Mouse (Mus musculus): ENCODE results near the gene Edil3. TPM values are rescaled to one million over a fixed set of nuclear protein-coding genes. Genes with fewer than 3 reads are reported as not detected.

The Edil3 gene
- polyA plus RNA-seq (2014; fragmentation: Nextera tagmentation; extraction: Ambion mirVana): 1.6 and 2.7 TPM in 2 replicates

GRCm38 (mm10) chr13:88821440-88822331 lies at the start of gene Edil3:
TSS of gene Edil3 (plus strand) at chr13:88821472.
- no peaks in the 10 kb centered on the region for H3K36me3 ChIP-seq (ENCODE audit: control insufficient read depth, insufficient read depth, low read length)
- H3K27ac ChIP-seq (ENCODE audit: low read depth, low read length): no peak within 1 kb of the TSS
- DNase-seq (ENCODE audit: low spot score) (peak; percentile 50), ATAC-seq (replicated peaks; ENCODE audit: low FRiP score) (peak; percentile 10; the same call in 1 of the 2 replicates)
- no peaks in the 10 kb centered on the region; the same call in 1 of the 2 replicates for H3K4me1 ChIP-seq (replicated peaks; ENCODE audit: control insufficient read depth, insufficient read depth, low read length)
- H3K27me3 ChIP-seq (replicated peaks; ENCODE audit: control insufficient read depth, insufficient read depth, low read length): peaks cover 28% of the 10 kb centered on the region
- under 1% methylated on average over 59 of the region's 60 CpGs for WGBS
- no peaks in the 10 kb centered on the region for H3K9me3 ChIP-seq (ENCODE audit: control insufficient read depth, low read length)
- peak within 1 kb of the TSS; percentile 85 for H3K4me2 ChIP-seq
- H3K4me3 ChIP-seq (ENCODE audit: low read depth, low read length): peak within 1 kb of the TSS; percentile 59
- peak within 1 kb of the TSS; percentile 53 for H3K9ac ChIP-seq (ENCODE audit: low read depth, low read length)

GRCm38 (mm10) chr13:88799186-88799585 lies 22.1 kb upstream of the Edil3 start:
- Histone ChIP-seq H3K36me3 (ENCODE audit: control insufficient read depth, insufficient read depth, low read length) (no peaks in the 10 kb centered on the region), H3K27ac (ENCODE audit: low read depth, low read length) (no peak overlapping the region), H3K9me3 (ENCODE audit: control insufficient read depth, low read length) (no peaks in the 10 kb centered on the region), H3K4me1 (replicated peaks; ENCODE audit: control insufficient read depth, insufficient read depth, low read length) (no peaks in the 10 kb centered on the region), H3K4me2 (no peak overlapping the region), H3K4me3 (ENCODE audit: low read depth, low read length) (no peak overlapping the region), H3K27me3 (replicated peaks; ENCODE audit: control insufficient read depth, insufficient read depth, low read length) (no peaks in the 10 kb centered on the region), H3K9ac (ENCODE audit: low read depth, low read length) (no peak overlapping the region)
- 83% methylated on average over 1 of the region's 1 CpGs for WGBS
- no peak for DNase-seq (ENCODE audit: low spot score)
- no peak for ATAC-seq (replicated peaks; ENCODE audit: low FRiP score)

GRCm38 (mm10) chr13:88801006-88801405 lies 20.3 kb upstream of the Edil3 start:
- no peak overlapping the region for H3K9ac ChIP-seq (ENCODE audit: low read depth, low read length)
- no peaks in the 10 kb centered on the region for H3K27me3 ChIP-seq (replicated peaks; ENCODE audit: control insufficient read depth, insufficient read depth, low read length)
- no peaks in the 10 kb centered on the region for H3K9me3 ChIP-seq (ENCODE audit: control insufficient read depth, low read length)
- H3K4me2 ChIP-seq: no peak overlapping the region
- WGBS: 77% methylated on average over 1 of the region's 1 CpGs
- DNase-seq (ENCODE audit: low spot score) (no peak), ATAC-seq (replicated peaks; ENCODE audit: low FRiP score) (no peak)
- no peaks in the 10 kb centered on the region for H3K36me3 ChIP-seq (ENCODE audit: control insufficient read depth, insufficient read depth, low read length)
- no peak overlapping the region for H3K4me3 ChIP-seq (ENCODE audit: low read depth, low read length)
- H3K27ac ChIP-seq (ENCODE audit: low read depth, low read length): no peak overlapping the region
- H3K4me1 ChIP-seq (replicated peaks; ENCODE audit: control insufficient read depth, insufficient read depth, low read length): no peaks in the 10 kb centered on the region

- Histone ChIP-seq H3K27me3 (replicated peaks; ENCODE audit: control insufficient read depth, insufficient read depth, low read length) (no peaks in the 10 kb centered on the region), H3K36me3 (ENCODE audit: control insufficient read depth, insufficient read depth, low read length) (no peaks in the 10 kb centered on the region), H3K4me2 (no peak overlapping the region), H3K9me3 (ENCODE audit: control insufficient read depth, low read length) (no peaks in the 10 kb centered on the region), H3K4me3 (ENCODE audit: low read depth, low read length) (no peak overlapping the region), H3K9ac (ENCODE audit: low read depth, low read length) (no peak overlapping the region), H3K27ac (ENCODE audit: low read depth, low read length) (no peak overlapping the region), H3K4me1 (replicated peaks; ENCODE audit: control insufficient read depth, insufficient read depth, low read length) (no peaks in the 10 kb centered on the region)
- 42% methylated on average over 1 of the region's 1 CpGs for WGBS
- DNase-seq (ENCODE audit: low spot score) (no peak), ATAC-seq (replicated peaks; ENCODE audit: low FRiP score) (no peak)
These were observed 15.4 kb upstream of the Edil3 start for GRCm38 (mm10) chr13:88805838-88806237.

- no peaks in the 10 kb centered on the region for H3K4me1 ChIP-seq (replicated peaks; ENCODE audit: control insufficient read depth, insufficient read depth, low read length)
- no peak overlapping the region for H3K4me3 ChIP-seq (ENCODE audit: low read depth, low read length)
- no peaks in the 10 kb centered on the region for H3K27me3 ChIP-seq (replicated peaks; ENCODE audit: control insufficient read depth, insufficient read depth, low read length)
- H3K9me3 ChIP-seq (ENCODE audit: control insufficient read depth, low read length): no peaks in the 10 kb centered on the region
- no peak for DNase-seq (ENCODE audit: low spot score)
- no peak overlapping the region for H3K27ac ChIP-seq (ENCODE audit: low read depth, low read length)
- no peaks in the 10 kb centered on the region for H3K36me3 ChIP-seq (ENCODE audit: control insufficient read depth, insufficient read depth, low read length)
- no peak overlapping the region for H3K4me2 ChIP-seq
- WGBS: 88% methylated on average over 3 of the region's 3 CpGs
- no peak overlapping the region for H3K9ac ChIP-seq (ENCODE audit: low read depth, low read length)
- ATAC-seq (replicated peaks; ENCODE audit: low FRiP score): no peak
These were observed 15.0 kb upstream of the Edil3 start for GRCm38 (mm10) chr13:88806269-88806668.

- ATAC-seq (replicated peaks; ENCODE audit: low FRiP score): no peak
These were observed 11.2 kb upstream of the Edil3 start for GRCm38 (mm10) chr13:88810097-88810496.

GRCm38 (mm10) chr13:88820686-88821308 lies 475 bp upstream of the Edil3 start:
- Histone ChIP-seq H3K4me3 (ENCODE audit: low read depth, low read length) (peak overlapping the region; percentile 59), H3K27me3 (replicated peaks; ENCODE audit: control insufficient read depth, insufficient read depth, low read length) (peaks cover 28% of the 10 kb centered on the region), H3K9me3 (ENCODE audit: control insufficient read depth, low read length) (no peaks in the 10 kb centered on the region), H3K36me3 (ENCODE audit: control insufficient read depth, insufficient read depth, low read length) (no peaks in the 10 kb centered on the region), H3K4me1 (replicated peaks; ENCODE audit: control insufficient read depth, insufficient read depth, low read length) (no peaks in the 10 kb centered on the region; the same call in 1 of the 2 replicates), H3K9ac (ENCODE audit: low read depth, low read length) (no peak overlapping the region), H3K27ac (ENCODE audit: low read depth, low read length) (no peak overlapping the region), H3K4me2 (peak overlapping the region; percentile 85)
- ATAC-seq (replicated peaks; ENCODE audit: low FRiP score) (no peak), DNase-seq (ENCODE audit: low spot score) (no peak)
- WGBS: 19% methylated on average over 5 of the region's 5 CpGs

More at GRCm38 (mm10) chr13:88810097-88810496, 11.2 kb upstream of the Edil3 start:
- Histone ChIP-seq H3K27ac (ENCODE audit: low read depth, low read length) (no peak overlapping the region), H3K4me2 (no peak overlapping the region), H3K9me3 (ENCODE audit: control insufficient read depth, low read length) (no peaks in the 10 kb centered on the region), H3K4me3 (ENCODE audit: low read depth, low read length) (no peak overlapping the region), H3K36me3 (ENCODE audit: control insufficient read depth, insufficient read depth, low read length) (no peaks in the 10 kb centered on the region), H3K27me3 (replicated peaks; ENCODE audit: control insufficient read depth, insufficient read depth, low read length) (no peaks in the 10 kb centered on the region), H3K9ac (ENCODE audit: low read depth, low read length) (no peak overlapping the region), H3K4me1 (replicated peaks; ENCODE audit: control insufficient read depth, insufficient read depth, low read length) (no peaks in the 10 kb centered on the region)
- no peak for DNase-seq (ENCODE audit: low spot score)
- WGBS: 95% methylated on average over 1 of the region's 1 CpGs

GRCm38 (mm10) chr13:88822332-88822895 lies 1.1 kb downstream of the Edil3 start:
- no peak for DNase-seq (ENCODE audit: low spot score)
- H3K27ac ChIP-seq (ENCODE audit: low read depth, low read length): no peak overlapping the region
- H3K27me3 ChIP-seq (replicated peaks; ENCODE audit: control insufficient read depth, insufficient read depth, low read length): peaks cover 28% of the 10 kb centered on the region
- H3K4me3 ChIP-seq (ENCODE audit: low read depth, low read length): peak overlapping the region; percentile 59
- no peaks in the 10 kb centered on the region; the same call in 1 of the 2 replicates for H3K4me1 ChIP-seq (replicated peaks; ENCODE audit: control insufficient read depth, insufficient read depth, low read length)
- no peaks in the 10 kb centered on the region for H3K36me3 ChIP-seq (ENCODE audit: control insufficient read depth, insufficient read depth, low read length)
- H3K9ac ChIP-seq (ENCODE audit: low read depth, low read length): no peak overlapping the region
- 6% methylated on average over 10 of the region's 10 CpGs for WGBS
- H3K4me2 ChIP-seq: peak overlapping the region; percentile 85
- no peaks in the 10 kb centered on the region for H3K9me3 ChIP-seq (ENCODE audit: control insufficient read depth, low read length)
- no peak for ATAC-seq (replicated peaks; ENCODE audit: low FRiP score)

All from liver, embryonic 11.5 days (tissue).